Mouse (Mus musculus): ENCODE data around the gene D10Jhu81e.
A peak's percentile ranks its signal among the peaks of the same experiment; 100 is the strongest.
"Not testable (repeated sequence)": the region's sequence is repeated elsewhere in the genome, so short reads cannot be mapped to it uniquely, and the experiment has no call there.

D10Jhu81e gene

GRCm38 (mm10) chr10:78129423-78129822 lies 40.2 kb downstream of the D10Jhu81e start:
- DNase-seq (ENCODE audit: low spot score), result peak; percentile 50

GRCm38 (mm10) chr10:78128647-78129046 lies 40.9 kb downstream of the D10Jhu81e start:
- no peak for DNase-seq (ENCODE audit: low spot score)

GRCm38 (mm10) chr10:78127931-78128330 lies 41.7 kb downstream of the D10Jhu81e start:
- DNase-seq (ENCODE audit: low spot score), result no peak

- no peak for DNase-seq (ENCODE audit: low spot score)
Observed at GRCm38 (mm10) chr10:78127046-78127870, 42.3 kb downstream of the D10Jhu81e start.

- DNase-seq (ENCODE audit: low spot score), result no peak
Observed at GRCm38 (mm10) chr10:78126311-78126710, 43.3 kb downstream of the D10Jhu81e start.

GRCm38 (mm10) chr10:78125061-78125460 lies 44.5 kb downstream of the D10Jhu81e start:
- DNase-seq (ENCODE audit: low spot score), result not testable (repeated sequence)

GRCm38 (mm10) chr10:78124137-78124536 lies 45.4 kb downstream of the D10Jhu81e start:
- not testable (repeated sequence) for DNase-seq (ENCODE audit: low spot score)

- no peak for DNase-seq (ENCODE audit: low spot score)
Observed at GRCm38 (mm10) chr10:78119422-78119821, 50.2 kb downstream of the D10Jhu81e start.

GRCm38 (mm10) chr10:78115153-78115552 lies 54.4 kb downstream of the D10Jhu81e start:
- DNase-seq (ENCODE audit: low spot score), result no peak

- DNase-seq (ENCODE audit: low spot score), result no peak
Observed at GRCm38 (mm10) chr10:78114521-78115092, 55.0 kb downstream of the D10Jhu81e start.
